Mouse (Mus musculus) MN1 (cell line): Measurements from ENCODE around the gene Gng12.
"Not testable (repeated sequence)": the region's sequence is repeated elsewhere in the genome, so short reads cannot be mapped to it uniquely, and the experiment has no call there.

Source experiments
- DNase-seq: peaks from one replicate; pipeline ENCODE4 v3.0.0-alpha.2; 2016; ENCODE audit warnings: low spot score

Gng12 gene

GRCm38 (mm10) chr6:67029312-67029950 lies 133.2 kb downstream of the Gng12 start:
- no peak for DNase-seq

GRCm38 (mm10) chr6:67029987-67030386 lies 133.8 kb downstream of the Gng12 start:
- peak; percentile 12 for DNase-seq

GRCm38 (mm10) chr6:67030416-67030815 lies 134.2 kb downstream of the Gng12 start:
- no peak for DNase-seq

GRCm38 (mm10) chr6:67030846-67031245 lies 134.6 kb downstream of the Gng12 start:
- DNase-seq: no peak

DNA sequence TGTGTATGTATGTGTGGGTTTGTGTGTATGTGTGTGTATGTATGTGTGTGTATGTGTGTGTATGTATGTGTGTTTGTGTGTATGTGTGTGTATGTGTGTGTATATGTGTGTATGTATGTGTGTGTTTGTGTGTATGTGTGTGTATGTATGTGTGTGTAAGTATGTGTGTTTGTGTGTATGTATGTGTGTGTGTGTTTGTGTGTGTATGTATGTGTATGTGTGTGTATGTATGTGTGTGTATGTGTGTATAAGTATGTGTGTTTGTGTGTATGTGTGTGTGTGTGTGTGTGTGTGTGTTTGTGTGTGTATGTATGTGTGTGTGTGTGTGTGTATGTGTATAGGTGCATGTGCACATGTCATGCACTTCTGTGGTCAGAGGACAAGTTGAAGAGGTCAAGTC lies 136.4 kb downstream of the Gng12 start:
- not testable (repeated sequence) for DNase-seq

- not testable (repeated sequence) for DNase-seq
These were observed 136.8 kb downstream of the Gng12 start for GRCm38 (mm10) chr6:67032972-67033371.

DNA sequence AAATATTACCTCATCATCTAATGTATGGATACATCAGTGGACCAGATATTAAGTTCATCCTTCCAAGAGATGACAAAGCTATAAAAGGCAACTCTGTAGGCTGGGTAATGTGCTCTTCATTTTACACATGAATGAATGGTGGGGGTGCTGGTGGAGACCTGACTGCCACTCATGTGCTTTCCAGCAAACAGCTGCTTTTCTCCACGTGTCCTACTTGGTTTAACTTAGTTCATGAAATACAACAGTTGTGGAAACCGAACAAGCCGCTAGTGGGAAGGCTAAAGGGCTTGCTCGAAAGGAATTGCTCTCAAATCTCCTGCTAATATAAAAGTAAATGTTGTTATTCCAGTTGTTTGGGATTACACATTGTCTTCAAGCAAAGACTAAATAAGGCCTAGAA lies 137.4 kb downstream of the Gng12 start:
- DNase-seq: no peak

DNA sequence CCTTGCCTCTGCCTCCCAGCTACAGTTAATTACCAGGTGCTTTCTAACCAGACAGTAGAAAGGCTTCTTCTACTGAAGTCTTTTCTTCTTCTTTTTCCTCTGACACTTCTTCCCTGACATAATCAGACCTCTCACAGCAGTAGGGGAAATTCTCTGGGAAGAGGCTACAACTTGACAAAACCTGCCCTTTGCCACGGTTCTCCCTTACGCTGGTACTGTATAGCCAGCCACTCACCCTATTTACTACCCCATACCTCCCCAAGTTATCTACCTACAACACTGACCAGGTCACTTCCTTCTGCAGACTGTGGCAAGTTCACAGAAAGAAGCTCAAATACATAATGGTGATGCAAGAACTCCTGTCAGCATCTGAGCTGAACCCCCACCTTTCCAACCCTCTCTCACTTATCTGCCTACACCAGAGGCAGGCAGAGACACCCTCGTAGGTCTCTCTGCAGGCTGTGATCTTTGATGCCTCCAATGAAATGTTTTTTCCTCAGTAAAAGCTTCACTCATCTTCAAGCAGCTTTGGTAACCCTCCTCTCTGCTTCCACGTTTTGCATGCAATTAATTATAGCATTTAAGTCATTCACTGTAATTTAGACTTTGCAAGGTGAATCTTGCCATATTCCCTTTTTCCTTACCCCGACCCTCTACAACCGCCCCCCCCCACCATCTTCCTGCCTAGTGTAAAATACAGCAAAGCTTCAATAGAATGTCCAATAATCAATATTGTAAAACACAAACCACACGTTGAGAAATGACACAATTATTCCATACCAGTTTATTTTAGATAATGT lies 138.3 kb downstream of the Gng12 start:
- DNase-seq: no peak

DNA sequence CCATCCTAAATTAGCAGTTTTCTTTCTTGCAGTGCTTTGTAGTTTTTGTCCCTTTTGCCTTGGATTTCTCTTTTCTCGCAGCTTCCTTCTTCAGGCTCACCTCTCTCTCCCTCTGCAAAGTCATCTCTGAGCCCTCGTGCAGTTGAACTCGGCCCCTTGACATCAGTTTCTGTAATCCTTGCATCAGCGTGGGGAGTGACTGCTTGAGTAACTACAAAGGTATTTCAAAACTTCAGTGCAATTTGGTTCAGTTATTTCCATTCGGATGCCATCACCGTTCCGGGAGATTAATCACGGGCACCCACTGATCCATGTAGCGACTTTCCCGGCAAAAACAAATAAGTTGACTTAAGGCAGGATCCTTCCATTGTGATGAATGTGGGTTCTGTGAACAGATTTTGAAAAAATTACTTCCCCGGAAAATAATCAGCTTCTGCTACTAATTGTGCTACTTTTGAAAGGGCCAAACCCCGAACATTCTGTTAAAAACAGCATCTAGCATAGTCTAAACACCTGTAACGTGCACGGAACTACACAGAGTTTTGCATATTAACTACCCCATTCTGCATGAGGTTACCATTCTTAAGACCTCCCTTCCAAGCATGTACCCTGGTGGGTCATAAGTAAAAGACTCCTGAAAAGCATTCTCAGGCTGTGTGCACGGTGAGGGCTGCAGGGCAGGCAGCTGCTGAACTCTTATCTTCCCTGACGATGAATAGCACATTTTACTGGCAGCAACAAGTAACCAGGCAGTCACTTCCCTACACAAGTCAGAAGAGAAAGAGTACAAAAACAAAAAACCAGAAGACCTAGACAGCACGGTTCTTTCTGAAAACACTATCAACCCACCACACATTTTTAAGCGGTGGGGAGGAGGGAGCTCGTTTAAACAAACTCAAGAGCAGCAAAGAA lies 139.4 kb downstream of the Gng12 start:
- peak; percentile 43 for DNase-seq

DNA sequence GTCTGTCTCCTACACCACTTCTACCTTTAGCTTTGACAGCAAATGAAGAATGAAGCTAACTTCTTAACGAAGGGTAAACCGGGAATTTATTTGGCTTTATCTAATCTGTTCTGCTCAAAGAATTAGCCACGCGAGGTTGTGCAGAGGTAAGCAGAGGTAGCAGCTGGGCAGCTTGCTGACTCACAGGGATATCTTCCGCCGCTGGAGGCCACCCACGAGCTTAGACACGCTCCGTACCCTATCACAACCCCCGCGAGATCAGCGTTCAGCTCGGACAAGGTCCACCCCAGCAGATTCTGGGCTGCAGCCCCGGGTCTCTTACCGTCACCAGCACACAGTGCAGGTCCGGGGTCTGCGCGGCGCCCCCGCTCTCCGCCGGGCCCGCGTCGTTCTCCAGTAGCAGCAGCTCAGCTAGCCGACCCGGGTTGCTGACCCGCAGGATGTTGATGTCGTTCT lies 140.2 kb downstream of the Gng12 start:
- DNase-seq: peak; percentile 88

DNA sequence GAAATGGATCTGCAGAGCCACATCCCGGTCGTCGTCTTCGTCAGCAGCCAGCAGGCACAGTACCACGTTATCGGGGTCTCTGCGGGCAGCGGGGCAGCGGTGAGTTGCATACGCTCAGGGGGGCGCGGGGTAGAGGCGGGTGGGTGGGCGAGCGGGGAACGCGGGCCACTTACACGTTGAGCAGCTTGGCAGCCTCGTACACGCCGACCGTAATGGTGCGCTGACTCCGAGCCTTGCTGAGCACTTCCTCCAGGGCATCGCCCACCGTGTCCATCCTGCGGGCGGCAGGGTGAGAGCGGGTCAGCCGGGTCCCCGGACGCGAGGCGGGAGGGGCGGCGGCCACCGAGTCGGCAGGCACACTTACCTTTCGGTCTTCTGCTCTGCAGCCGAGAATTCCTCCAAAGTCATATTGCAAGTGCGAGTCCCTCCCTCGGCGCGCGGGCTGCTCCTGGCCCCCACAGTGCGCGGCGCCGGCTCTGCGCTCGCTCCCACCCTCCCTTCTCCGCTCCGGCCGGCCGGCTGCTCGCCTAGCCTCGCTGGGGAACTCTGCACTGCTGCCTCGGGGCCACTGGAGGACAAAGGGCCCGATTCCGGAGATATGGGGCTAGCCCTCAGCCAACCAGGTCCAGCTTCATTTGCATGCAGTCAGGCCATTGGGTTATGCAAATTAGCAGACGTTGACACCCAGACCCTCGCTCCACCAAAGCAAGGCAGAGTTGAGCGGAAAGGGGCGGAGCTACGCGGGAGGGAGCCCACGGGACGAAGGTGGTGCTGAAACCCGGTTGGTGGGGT lies 140.8 kb downstream of the Gng12 start, which contains the start of gene Gadd45a:
Gadd45a (minus strand) TSS at position 621 of the 792 bp plus-strand sequence.
- peak; percentile 95 for DNase-seq

DNA sequence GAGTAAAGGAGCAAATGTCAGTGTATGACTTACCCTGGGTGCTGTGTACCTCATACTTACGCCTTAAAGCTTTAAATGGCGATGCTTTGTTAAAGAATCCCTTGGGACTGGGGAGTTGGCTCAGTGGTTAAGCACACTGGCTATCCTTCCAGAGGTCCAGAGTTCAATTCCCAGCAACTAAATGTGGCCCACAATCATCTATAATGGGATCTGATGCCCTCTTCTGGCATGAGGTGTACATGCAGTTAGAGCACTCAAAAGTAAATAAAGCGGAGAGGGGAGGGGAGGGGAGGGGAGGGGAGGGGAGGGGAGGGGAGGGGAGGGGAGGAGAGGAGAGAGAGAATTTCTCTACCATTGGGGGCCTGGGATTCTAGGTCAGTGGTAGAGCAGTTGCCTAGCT lies 142.8 kb downstream of the Gng12 start:
- no peak for DNase-seq

- DNase-seq: peak; percentile 16
These were observed 144.8 kb downstream of the Gng12 start for GRCm38 (mm10) chr6:67040904-67041410.

GRCm38 (mm10) chr6:67045424-67045823 lies 149.2 kb downstream of the Gng12 start:
- no peak for DNase-seq

GRCm38 (mm10) chr6:67046937-67047336 lies 150.7 kb downstream of the Gng12 start:
- DNase-seq: no peak

- DNase-seq: no peak
These were observed 152.0 kb downstream of the Gng12 start for GRCm38 (mm10) chr6:67048052-67048691.

- peak; percentile 17 for DNase-seq
These were observed 152.9 kb downstream of the Gng12 start for GRCm38 (mm10) chr6:67048880-67049694.

GRCm38 (mm10) chr6:67049695-67050038 lies 153.5 kb downstream of the Gng12 start:
- DNase-seq: peak; percentile 40

- no peak for DNase-seq
These were observed 153.9 kb downstream of the Gng12 start for GRCm38 (mm10) chr6:67050063-67050462.
